Mouse (Mus musculus) thymus, adult 2 months (tissue): ENCODE data around the gene Gm6526.
"Not testable (repeated sequence)": the region's sequence is repeated elsewhere in the genome, so short reads cannot be mapped to it uniquely, and the experiment has no call there.

Experiments used
- CTCF ChIP-seq: fragments of 200-500 bp; IDR thresholded peaks from 2 replicates; pipeline ENCODE4 v1.5.1; 2012; ENCODE audit warnings: mild to moderate bottlenecking, control low read depth, low read length, moderate library complexity, borderline replicate concordance; ENCODE audit not compliant: control insufficient read depth, poor library complexity, insufficient read depth; ENCODE audit errors: extremely low read depth
- POLR2A ChIP-seq: fragments of 200-500 bp; IDR thresholded peaks from 2 replicates; pipeline ENCODE4 v1.6.1; 2012; ENCODE audit warnings: mild to moderate bottlenecking, low read length, control low read depth, moderate library complexity; ENCODE audit not compliant: control insufficient read depth, poor library complexity, insufficient read depth; ENCODE audit errors: extremely low read depth

DNA sequence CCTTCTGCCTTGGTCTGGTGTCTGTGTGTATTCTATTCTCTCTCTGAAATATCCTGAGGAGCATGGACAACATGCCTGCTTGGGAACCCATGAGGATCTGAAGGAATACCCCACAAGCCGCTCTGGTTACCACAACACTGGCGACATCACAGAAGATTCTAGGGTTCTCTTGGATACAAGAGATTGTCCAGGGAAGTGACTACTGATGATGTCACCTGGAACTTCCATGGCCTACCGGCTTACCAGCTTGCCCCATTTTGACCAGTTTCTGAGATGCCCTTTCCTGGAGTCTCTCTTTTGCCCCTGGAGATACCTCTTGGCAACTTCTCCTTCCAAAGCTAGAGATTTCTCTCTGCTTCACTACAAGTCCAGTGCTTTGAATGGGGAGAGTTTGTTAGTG is 20.3 kb upstream of the Gm6526 start, which contains the start of gene Gm16506:
- TF ChIP-seq CTCF, POLR2A: not testable (repeated sequence)
